Mouse (Mus musculus): Measurements from ENCODE around the gene Mbnl2. TPM values are rescaled to one million over a fixed set of nuclear protein-coding genes. Genes with fewer than 3 reads are reported as not detected.

Gene Mbnl2
- polyA plus RNA-seq (2011; ENCODE audit: insufficient read depth, insufficient read length, low replicate concordance, missing spikeins) = 7.3 and 24.6 TPM in 2 replicates

DNA sequence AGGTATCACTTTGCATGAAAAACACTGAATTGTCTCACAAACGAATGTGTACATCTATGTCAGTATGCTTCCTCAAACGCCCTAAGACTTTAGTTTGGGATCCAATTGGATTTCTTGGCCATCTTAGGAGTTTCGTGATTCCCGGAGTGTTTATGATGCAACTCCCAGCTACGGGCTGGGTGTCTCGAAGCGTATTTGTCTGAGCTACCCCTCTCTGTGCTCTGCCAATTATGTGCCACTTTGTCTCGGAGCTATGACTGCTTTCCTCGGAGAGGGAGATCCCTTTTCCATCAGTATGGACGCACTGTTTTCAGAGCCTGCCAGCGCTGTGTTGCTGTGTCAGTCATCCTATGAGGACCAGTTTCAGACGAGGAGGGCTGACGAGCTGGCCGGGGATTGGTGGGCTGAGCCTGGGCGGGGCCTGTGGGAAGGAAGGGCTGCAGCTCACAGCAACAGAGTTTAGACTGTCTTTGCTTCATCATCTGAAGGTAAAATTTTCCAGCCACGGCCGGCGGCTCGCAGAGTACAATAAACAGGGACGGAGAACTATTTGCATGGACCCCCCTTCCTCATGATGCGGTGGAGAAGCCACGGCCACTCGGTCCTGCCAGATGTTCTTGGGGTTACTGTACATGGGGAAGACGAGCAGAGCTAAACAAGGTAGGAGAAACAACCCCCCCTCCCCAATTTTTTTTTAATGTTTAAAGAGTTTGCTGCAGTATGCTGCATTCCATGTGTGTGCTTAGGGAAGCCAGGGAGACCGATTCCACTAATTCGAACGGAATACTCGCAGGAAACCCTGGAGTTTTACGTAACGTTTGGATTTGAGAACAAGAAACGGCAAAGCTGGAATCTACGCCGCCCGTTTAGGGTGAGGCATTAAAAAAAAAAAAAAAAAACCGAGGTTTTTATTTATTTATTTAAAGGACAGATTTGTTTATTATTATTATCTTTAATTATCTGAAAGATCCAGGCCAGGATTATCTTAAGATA is at the start of gene Mbnl2:
Gene Mbnl2, plus strand, starts transcription at position 424 of the 993 bp plus-strand sequence.
- H3K4me3 ChIP-seq (replicated peaks; ENCODE audit: control insufficient read depth, low read depth, low read length) = peak within 1 kb of the TSS; percentile 88
- H3K27ac ChIP-seq (ENCODE audit: control insufficient read depth, insufficient read depth, low read depth, low read length, poor library complexity) = peak within 1 kb of the TSS; percentile 79
- peaks cover 1% of the 10 kb centered on the region; the same call in 1 of the 2 replicates for H3K4me1 ChIP-seq (ENCODE audit: control insufficient read depth, insufficient read depth, low read length)
- WGBS = 1% methylated on average over 35 of the region's 35 CpGs
- TF ChIP-seq POLR2A (IDR thresholded peaks at IDR 0.05; ENCODE audit: borderline replicate concordance, control insufficient read depth, low read depth, low read length) (peak; percentile 46; the same call in 1 of the 2 replicates), CTCF (IDR thresholded peaks at IDR 0.05; ENCODE audit: control insufficient read depth, insufficient read depth, low read length) (no peak)

- TF ChIP-seq POLR2A (IDR thresholded peaks at IDR 0.05; ENCODE audit: borderline replicate concordance, control insufficient read depth, low read depth, low read length) (no peak), CTCF (IDR thresholded peaks at IDR 0.05; ENCODE audit: control insufficient read depth, insufficient read depth, low read length) (no peak)
- 37% methylated on average over 7 of the region's 7 CpGs for WGBS
- no peaks in the 10 kb centered on the region for H3K4me1 ChIP-seq (ENCODE audit: control insufficient read depth, insufficient read depth, low read length)
- H3K4me3 ChIP-seq (replicated peaks; ENCODE audit: control insufficient read depth, low read depth, low read length) = no peak overlapping the region
- no peak overlapping the region for H3K27ac ChIP-seq (ENCODE audit: control insufficient read depth, insufficient read depth, low read depth, low read length, poor library complexity)
Observed at GRCm38 (mm10) chr14:120232076-120232496, 43.4 kb upstream of the Mbnl2 start.

DNA sequence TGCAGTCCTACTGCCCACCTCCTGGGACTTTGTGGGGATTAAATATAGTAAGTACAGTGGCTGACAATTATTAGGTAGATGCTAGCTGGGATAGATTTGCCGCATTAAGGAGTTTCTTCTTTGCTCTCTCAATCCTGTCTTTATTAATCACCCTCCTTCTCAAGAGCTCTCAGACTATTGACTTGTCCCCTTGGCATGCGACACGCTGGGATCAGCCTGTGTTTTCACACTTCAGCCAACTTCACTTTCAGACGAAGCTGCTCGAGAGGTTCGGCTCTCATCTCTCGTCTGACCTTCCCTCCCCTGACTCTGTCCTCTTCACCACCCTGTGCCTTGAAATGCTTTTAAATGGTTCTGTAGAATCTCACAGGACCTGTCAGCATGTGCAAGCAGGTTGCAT is 39.9 kb upstream of the Mbnl2 start:
- TF ChIP-seq POLR2A (IDR thresholded peaks at IDR 0.05; ENCODE audit: borderline replicate concordance, control insufficient read depth, low read depth, low read length) (no peak), CTCF (IDR thresholded peaks at IDR 0.05; ENCODE audit: control insufficient read depth, insufficient read depth, low read length) (no peak)
- 85% methylated on average over 7 of the region's 7 CpGs for WGBS

DNA sequence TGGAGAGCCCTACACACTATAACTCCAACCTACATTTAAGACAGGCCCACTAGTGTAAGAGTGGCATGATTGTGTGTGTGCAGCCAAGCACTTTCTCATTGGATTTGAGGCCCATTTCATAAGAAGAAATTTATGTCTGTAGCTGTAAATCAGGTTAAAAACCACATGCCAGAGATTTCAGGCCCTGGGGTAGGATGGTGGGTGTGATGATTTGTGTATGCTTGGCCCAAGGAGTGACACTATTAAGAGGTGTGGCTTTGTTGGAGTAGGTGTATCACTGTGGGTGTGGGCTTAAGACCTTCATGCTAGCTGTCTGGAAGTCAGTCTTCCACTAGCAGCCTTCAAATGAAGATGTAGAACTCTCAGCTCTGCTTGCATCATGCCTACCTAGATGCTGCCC is 37.0 kb upstream of the Mbnl2 start:
- Histone ChIP-seq H3K4me3 (replicated peaks; ENCODE audit: control insufficient read depth, low read depth, low read length) (no peak overlapping the region), H3K27ac (ENCODE audit: control insufficient read depth, insufficient read depth, low read depth, low read length, poor library complexity) (no peak overlapping the region), H3K4me1 (ENCODE audit: control insufficient read depth, insufficient read depth, low read length) (no peaks in the 10 kb centered on the region)
- TF ChIP-seq POLR2A (IDR thresholded peaks at IDR 0.05; ENCODE audit: borderline replicate concordance, control insufficient read depth, low read depth, low read length) = no peak
- TF ChIP-seq CTCF (IDR thresholded peaks at IDR 0.05; ENCODE audit: control insufficient read depth, insufficient read depth, low read length) = no peak

More for the DNA sequence above, 39.9 kb upstream of the Mbnl2 start:
- no peaks in the 10 kb centered on the region for H3K4me1 ChIP-seq (ENCODE audit: control insufficient read depth, insufficient read depth, low read length)
- H3K27ac ChIP-seq (ENCODE audit: control insufficient read depth, insufficient read depth, low read depth, low read length, poor library complexity) = no peak overlapping the region
- no peak overlapping the region for H3K4me3 ChIP-seq (replicated peaks; ENCODE audit: control insufficient read depth, low read depth, low read length)

DNA sequence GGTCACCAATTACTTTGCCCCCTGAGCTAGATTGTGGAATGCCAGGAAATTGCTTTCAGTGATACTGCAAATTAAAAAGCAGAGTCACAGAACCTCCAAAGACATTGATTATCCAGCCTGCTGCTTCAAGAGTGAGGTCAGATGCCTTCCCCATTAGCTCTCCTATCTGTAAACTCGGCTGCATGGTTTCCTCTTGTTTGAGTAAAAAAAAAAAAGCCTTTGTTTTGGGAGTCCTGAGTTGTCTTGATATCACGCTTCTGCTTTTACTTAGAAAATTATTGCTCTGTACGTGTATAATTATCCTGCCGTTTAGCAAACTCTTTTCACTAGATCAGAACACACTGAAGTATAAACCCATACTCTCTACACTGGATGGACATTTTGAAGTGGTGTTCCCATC is 35.3 kb upstream of the Mbnl2 start:
- no peaks in the 10 kb centered on the region for H3K4me1 ChIP-seq (ENCODE audit: control insufficient read depth, insufficient read depth, low read length)
- no peak overlapping the region for H3K4me3 ChIP-seq (replicated peaks; ENCODE audit: control insufficient read depth, low read depth, low read length)
- H3K27ac ChIP-seq (ENCODE audit: control insufficient read depth, insufficient read depth, low read depth, low read length, poor library complexity) = no peak overlapping the region
- WGBS = 9% methylated on average over 4 of the region's 4 CpGs
- TF ChIP-seq POLR2A (IDR thresholded peaks at IDR 0.05; ENCODE audit: borderline replicate concordance, control insufficient read depth, low read depth, low read length) (no peak), CTCF (IDR thresholded peaks at IDR 0.05; ENCODE audit: control insufficient read depth, insufficient read depth, low read length) (no peak)

DNA sequence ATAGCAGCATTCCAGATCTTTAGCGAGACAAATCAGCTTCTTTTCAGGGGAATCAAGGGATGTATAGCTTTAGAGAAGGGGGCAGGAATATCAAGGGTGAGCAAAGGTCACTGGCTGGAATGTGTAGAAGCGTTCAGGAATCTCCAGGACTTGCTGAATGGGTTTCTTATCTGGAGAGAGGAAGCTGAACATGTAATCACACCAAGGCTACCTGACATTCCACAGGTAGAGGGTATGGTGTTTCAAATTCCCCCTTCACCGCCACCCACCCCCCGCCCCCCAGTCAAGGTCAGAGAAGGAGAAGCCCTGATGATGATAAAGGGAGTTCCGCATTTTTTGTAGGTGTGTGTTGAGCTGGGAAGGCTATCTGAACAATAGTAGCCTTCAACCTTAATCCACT is 32.8 kb upstream of the Mbnl2 start:
- no peak overlapping the region for H3K4me3 ChIP-seq (replicated peaks; ENCODE audit: control insufficient read depth, low read depth, low read length)
- no peak overlapping the region for H3K27ac ChIP-seq (ENCODE audit: control insufficient read depth, insufficient read depth, low read depth, low read length, poor library complexity)
- WGBS = 82% methylated on average over 5 of the region's 5 CpGs
- H3K4me1 ChIP-seq (ENCODE audit: control insufficient read depth, insufficient read depth, low read length) = no peaks in the 10 kb centered on the region
- TF ChIP-seq CTCF (IDR thresholded peaks at IDR 0.05; ENCODE audit: control insufficient read depth, insufficient read depth, low read length) (no peak), POLR2A (IDR thresholded peaks at IDR 0.05; ENCODE audit: borderline replicate concordance, control insufficient read depth, low read depth, low read length) (no peak)

DNA sequence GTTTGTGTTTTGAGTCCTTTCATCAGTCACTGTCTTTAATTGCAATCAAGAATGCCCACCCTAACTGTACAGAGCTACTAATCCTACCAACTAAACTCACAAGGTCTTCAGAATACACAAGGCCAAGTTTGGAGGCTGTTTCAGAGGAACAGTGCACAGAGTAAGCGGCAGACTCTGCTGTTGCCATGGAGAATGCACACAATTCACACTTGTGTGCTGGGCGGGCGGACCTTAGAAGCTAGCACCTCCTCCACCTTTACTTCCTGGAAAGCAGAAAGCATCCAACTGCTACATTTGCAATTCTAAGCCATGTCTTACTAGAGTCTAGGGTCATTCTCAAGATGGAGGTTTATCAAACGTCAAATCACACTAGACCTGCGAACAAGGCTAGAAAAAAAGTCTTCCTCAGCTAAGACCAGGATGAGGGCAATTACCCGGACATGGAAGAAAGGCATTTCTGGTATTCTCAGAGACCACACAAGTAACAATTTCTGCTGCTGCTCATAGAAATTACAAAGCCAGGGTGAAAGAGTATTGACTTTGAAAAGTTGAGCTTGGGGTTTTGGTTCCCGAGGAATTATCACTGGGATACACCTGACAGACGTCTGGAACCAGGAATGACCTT is 30.3 kb upstream of the Mbnl2 start:
- TF ChIP-seq CTCF (IDR thresholded peaks at IDR 0.05; ENCODE audit: control insufficient read depth, insufficient read depth, low read length) = no peak
- no peak for TF ChIP-seq POLR2A (IDR thresholded peaks at IDR 0.05; ENCODE audit: borderline replicate concordance, control insufficient read depth, low read depth, low read length)
- no peaks in the 10 kb centered on the region for H3K4me1 ChIP-seq (ENCODE audit: control insufficient read depth, insufficient read depth, low read length)
- H3K27ac ChIP-seq (ENCODE audit: control insufficient read depth, insufficient read depth, low read depth, low read length, poor library complexity) = no peak overlapping the region
- 85% methylated on average over 8 of the region's 8 CpGs for WGBS
- H3K4me3 ChIP-seq (replicated peaks; ENCODE audit: control insufficient read depth, low read depth, low read length) = no peak overlapping the region

GRCm38 (mm10) chr14:120253331-120253730 is 22.1 kb upstream of the Mbnl2 start:
- Histone ChIP-seq H3K27ac (ENCODE audit: control insufficient read depth, insufficient read depth, low read depth, low read length, poor library complexity) (no peak overlapping the region), H3K4me3 (replicated peaks; ENCODE audit: control insufficient read depth, low read depth, low read length) (no peak overlapping the region), H3K4me1 (ENCODE audit: control insufficient read depth, insufficient read depth, low read length) (no peaks in the 10 kb centered on the region)
- 80% methylated on average over 7 of the region's 7 CpGs for WGBS
- no peak for TF ChIP-seq CTCF (IDR thresholded peaks at IDR 0.05; ENCODE audit: control insufficient read depth, insufficient read depth, low read length)
